Mouse (Mus musculus): ENCODE measurements around the gene Eif4enif1.

DNA sequence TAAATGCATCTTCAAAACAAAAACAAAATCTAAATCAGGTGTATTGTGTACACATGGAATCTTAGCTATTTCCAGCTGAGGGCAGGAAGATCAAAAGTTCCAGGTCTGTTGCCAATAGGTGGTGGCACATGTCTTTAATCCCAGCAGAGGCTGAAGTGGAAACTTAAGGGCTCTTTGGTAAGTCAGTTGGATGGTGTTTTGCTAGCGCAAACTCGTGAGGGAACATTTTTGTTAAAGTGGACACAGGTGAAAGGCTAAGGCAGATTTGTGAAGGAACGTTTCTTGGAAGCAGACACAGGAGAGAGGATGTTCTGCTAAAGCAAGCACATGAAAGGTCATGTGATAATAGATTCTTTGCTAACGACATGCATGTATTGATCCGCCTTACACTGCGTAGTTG lies 81.5 kb downstream of the Eif4enif1 start:
- no peak for TF ChIP-seq CTCF (IDR thresholded peaks at IDR 0.05; ENCODE audit: low read depth, low read length)
- no peak for TF ChIP-seq POLR2A (IDR thresholded peaks at IDR 0.05; ENCODE audit: borderline replicate concordance, low read depth, low read length)

All from bone marrow macrophage, adult 2 months (primary cell).